Mouse (Mus musculus): Measurements from ENCODE around the gene Rbbp6. TPM values are rescaled to one million over a fixed set of nuclear protein-coding genes. Genes with fewer than 3 reads are reported as not detected.

Gene Rbbp6
- polyA plus RNA-seq, 1 experiment from 2014 or later: 28.6 TPM

GRCm38 (mm10) chr7:122949268-122949667, 16.2 kb upstream of the Rbbp6 start:
- Histone ChIP-seq H3K4me3 (replicated peaks) (no peak overlapping the region), H3K27ac (no peak overlapping the region), H3K9me3 (no peaks in the 10 kb centered on the region), H3K4me1 (no peaks in the 10 kb centered on the region), H3K36me3 (no peaks in the 10 kb centered on the region), H3K4me2 (no peak overlapping the region), H3K9ac (no peak overlapping the region), H3K27me3 (replicated peaks) (no peaks in the 10 kb centered on the region)
- no peak for ATAC-seq (ENCODE audit: insufficient read depth, low FRiP score, low read depth)
- WGBS: 59% methylated on average over 3 of the region's 3 CpGs

GRCm38 (mm10) chr7:122951464-122951863, 14.0 kb upstream of the Rbbp6 start:
- Histone ChIP-seq H3K27me3 (replicated peaks) (no peaks in the 10 kb centered on the region), H3K9me3 (no peaks in the 10 kb centered on the region), H3K4me3 (replicated peaks) (no peak overlapping the region), H3K4me2 (no peak overlapping the region), H3K9ac (no peak overlapping the region), H3K27ac (no peak overlapping the region), H3K4me1 (no peaks in the 10 kb centered on the region), H3K36me3 (no peaks in the 10 kb centered on the region)
- 75% methylated on average over 4 of the region's 4 CpGs for WGBS
- no peak for ATAC-seq (ENCODE audit: insufficient read depth, low FRiP score, low read depth)

GRCm38 (mm10) chr7:122952066-122952465, 13.4 kb upstream of the Rbbp6 start:
- no peak for ATAC-seq (ENCODE audit: insufficient read depth, low FRiP score, low read depth)
- Histone ChIP-seq H3K9me3 (no peaks in the 10 kb centered on the region), H3K4me1 (no peaks in the 10 kb centered on the region), H3K4me2 (no peak overlapping the region), H3K9ac (no peak overlapping the region), H3K36me3 (no peaks in the 10 kb centered on the region), H3K4me3 (replicated peaks) (no peak overlapping the region), H3K27ac (no peak overlapping the region), H3K27me3 (replicated peaks) (no peaks in the 10 kb centered on the region)
- WGBS: 59% methylated on average over 6 of the region's 6 CpGs

GRCm38 (mm10) chr7:122954451-122955225, 10.8 kb upstream of the Rbbp6 start:
- Histone ChIP-seq H3K4me3 (replicated peaks) (no peak overlapping the region), H3K27ac (no peak overlapping the region), H3K9ac (no peak overlapping the region), H3K4me2 (no peak overlapping the region), H3K4me1 (no peaks in the 10 kb centered on the region), H3K27me3 (replicated peaks) (no peaks in the 10 kb centered on the region), H3K9me3 (no peaks in the 10 kb centered on the region), H3K36me3 (no peaks in the 10 kb centered on the region)
- no peak for ATAC-seq (ENCODE audit: insufficient read depth, low FRiP score, low read depth)
- 81% methylated on average over 11 of the region's 11 CpGs for WGBS

GRCm38 (mm10) chr7:122955226-122955955, 10.1 kb upstream of the Rbbp6 start:
- ATAC-seq (ENCODE audit: insufficient read depth, low FRiP score, low read depth): peak; percentile 82
- H3K27ac ChIP-seq: peak overlapping the region; percentile 61
- H3K36me3 ChIP-seq: no peaks in the 10 kb centered on the region
- WGBS: 64% methylated on average over 8 of the region's 8 CpGs
- H3K9ac ChIP-seq: no peak overlapping the region
- no peaks in the 10 kb centered on the region for H3K4me1 ChIP-seq
- H3K4me3 ChIP-seq (replicated peaks): no peak overlapping the region
- no peaks in the 10 kb centered on the region for H3K27me3 ChIP-seq (replicated peaks)
- no peaks in the 10 kb centered on the region for H3K9me3 ChIP-seq
- H3K4me2 ChIP-seq: no peak overlapping the region

GRCm38 (mm10) chr7:122968751-122969150, 3.3 kb downstream of the Rbbp6 start:
- Histone ChIP-seq H3K9ac (no peak overlapping the region), H3K9me3 (no peaks in the 10 kb centered on the region), H3K27me3 (replicated peaks) (no peaks in the 10 kb centered on the region), H3K27ac (peak overlapping the region; percentile 80; the same call in 1 of the 2 replicates), H3K36me3 (no peaks in the 10 kb centered on the region), H3K4me3 (replicated peaks) (peak overlapping the region; percentile 86; the same call in 1 of the 2 replicates), H3K4me1 (peaks cover 9% of the 10 kb centered on the region), H3K4me2 (peak overlapping the region; percentile 78)
- no peak for ATAC-seq (ENCODE audit: insufficient read depth, low FRiP score, low read depth)
- 49% methylated on average over 4 of the region's 4 CpGs for WGBS

- no peaks in the 10 kb centered on the region for H3K9me3 ChIP-seq
Observed at GRCm38 (mm10) chr7:122969231-122970032, 3.9 kb downstream of the Rbbp6 start.

GRCm38 (mm10) chr7:122970119-122970781, 4.8 kb downstream of the Rbbp6 start:
- no peaks in the 10 kb centered on the region for H3K36me3 ChIP-seq
- H3K4me3 ChIP-seq (replicated peaks): peak overlapping the region; percentile 86
- H3K9me3 ChIP-seq: no peaks in the 10 kb centered on the region
- peak overlapping the region; percentile 81 for H3K4me2 ChIP-seq
- ATAC-seq (ENCODE audit: insufficient read depth, low FRiP score, low read depth): peak; percentile 51
- no peaks in the 10 kb centered on the region for H3K27me3 ChIP-seq (replicated peaks)
- 0% methylated on average over 46 of the region's 69 CpGs for WGBS
- H3K27ac ChIP-seq: peak overlapping the region; percentile 88
- peak overlapping the region; percentile 98 for H3K9ac ChIP-seq
- H3K4me1 ChIP-seq: peaks cover 9% of the 10 kb centered on the region

More at GRCm38 (mm10) chr7:122969231-122970032, 3.9 kb downstream of the Rbbp6 start:
- peak overlapping the region; percentile 88 for H3K27ac ChIP-seq
- no peaks in the 10 kb centered on the region for H3K27me3 ChIP-seq (replicated peaks)
- peak overlapping the region; percentile 86 for H3K4me3 ChIP-seq (replicated peaks)
- peaks cover 9% of the 10 kb centered on the region for H3K4me1 ChIP-seq
- H3K4me2 ChIP-seq: peak overlapping the region; percentile 78
- under 1% methylated on average over 62 of the region's 62 CpGs for WGBS
- ATAC-seq (ENCODE audit: insufficient read depth, low FRiP score, low read depth): peak; percentile 97
- H3K9ac ChIP-seq: peak overlapping the region; percentile 98
- no peaks in the 10 kb centered on the region for H3K36me3 ChIP-seq

GRCm38 (mm10) chr7:122970864-122971420, 5.5 kb downstream of the Rbbp6 start:
- no peaks in the 10 kb centered on the region for H3K9me3 ChIP-seq
- H3K4me2 ChIP-seq: peak overlapping the region; percentile 81
- H3K4me3 ChIP-seq (replicated peaks): peak overlapping the region; percentile 86
- H3K36me3 ChIP-seq: no peaks in the 10 kb centered on the region
- WGBS: 0% methylated on average over 14 of the region's 14 CpGs
- no peak for ATAC-seq (ENCODE audit: insufficient read depth, low FRiP score, low read depth)
- H3K27me3 ChIP-seq (replicated peaks): no peaks in the 10 kb centered on the region
- peak overlapping the region; percentile 98 for H3K9ac ChIP-seq
- H3K4me1 ChIP-seq: peaks cover 9% of the 10 kb centered on the region
- H3K27ac ChIP-seq: no peak overlapping the region

GRCm38 (mm10) chr7:122972006-122972689, 6.7 kb downstream of the Rbbp6 start:
- H3K27ac ChIP-seq: no peak overlapping the region
- H3K9ac ChIP-seq: no peak overlapping the region
- no peaks in the 10 kb centered on the region for H3K27me3 ChIP-seq (replicated peaks)
- peak overlapping the region; percentile 81 for H3K4me2 ChIP-seq
- ATAC-seq (ENCODE audit: insufficient read depth, low FRiP score, low read depth): no peak
- no peaks in the 10 kb centered on the region for H3K9me3 ChIP-seq
- peaks cover 9% of the 10 kb centered on the region for H3K4me1 ChIP-seq
- H3K36me3 ChIP-seq: no peaks in the 10 kb centered on the region
- peak overlapping the region; percentile 86 for H3K4me3 ChIP-seq (replicated peaks)
- 86% methylated on average over 4 of the region's 4 CpGs for WGBS

All from stomach, embryonic 15.5 days (tissue).